Mouse (Mus musculus): Measurements from ENCODE around the gene Edn2.
A peak's percentile ranks its signal among the peaks of the same experiment; 100 is the strongest.

The Edn2 gene

GRCm38 (mm10) chr4:120212080-120212479, 51.1 kb downstream of the Edn2 start:
- no peak for DNase-seq

DNA sequence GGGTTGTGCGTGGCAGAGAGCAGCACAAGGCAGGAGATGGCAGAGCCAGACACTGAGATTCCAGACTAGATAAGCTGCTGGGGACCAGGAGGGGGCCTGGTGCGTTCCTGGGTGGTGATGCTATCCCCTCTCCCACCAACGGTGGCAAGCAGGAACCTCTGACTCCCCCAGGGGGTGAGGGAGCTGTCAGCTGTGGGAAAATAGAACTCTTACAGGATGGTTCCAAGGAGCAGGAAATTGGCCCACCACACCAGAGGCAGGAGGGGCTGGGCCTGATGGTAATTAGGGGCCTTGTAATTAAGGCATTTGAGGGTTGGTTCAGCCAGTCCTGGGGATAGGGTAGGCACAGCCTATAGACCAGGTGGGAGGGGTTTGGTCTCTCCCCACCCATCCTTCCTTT, 51.8 kb downstream of the Edn2 start:
- no peak for DNase-seq

GRCm38 (mm10) chr4:120215915-120216591, 55.0 kb downstream of the Edn2 start:
- peak; percentile 47 to 56 for DNase-seq

GRCm38 (mm10) chr4:120216883-120217282, 55.9 kb downstream of the Edn2 start:
- DNase-seq: no peak
